Mouse (Mus musculus) layer of hippocampus, postnatal 36 days (tissue): Measurements from ENCODE around the gene B4galt1. TPM values are rescaled to one million over a fixed set of nuclear protein-coding genes. Genes with fewer than 3 reads are reported as not detected.
"Not testable (repeated sequence)": the region's sequence is repeated elsewhere in the genome, so short reads cannot be mapped to it uniquely, and the experiment has no call there.

Experiments used
- DNase-seq, 2 experiments: peaks; one replicate each; pipeline ENCODE4 v3.0.0; 2022
- total RNA-seq, 2 experiments: library from RNA; stranded (reverse); gene quantifications; 2 replicates each; pipeline ENCODE4 v1.2.3; 2021

The B4galt1 gene
- total RNA-seq, 2 experiments from 2014 or later = 6.9 to 10.8 TPM

GRCm38 (mm10) chr4:40817936-40818335, 35.9 kb downstream of the B4galt1 start:
- no peak for DNase-seq

- DNase-seq = no peak
Observed at GRCm38 (mm10) chr4:40815775-40816372, 37.9 kb downstream of the B4galt1 start.

GRCm38 (mm10) chr4:40815120-40815519, 38.7 kb downstream of the B4galt1 start:
- no peak for DNase-seq

- DNase-seq = no peak
Observed at GRCm38 (mm10) chr4:40814359-40814758, 39.4 kb downstream of the B4galt1 start.

- peak in 1 of 2 experiments; percentile 14 for DNase-seq
Observed at GRCm38 (mm10) chr4:40812891-40813290, 40.9 kb downstream of the B4galt1 start.

- DNase-seq = no peak
Observed at GRCm38 (mm10) chr4:40810481-40810880, 43.3 kb downstream of the B4galt1 start.

- DNase-seq = no peak
Observed at GRCm38 (mm10) chr4:40807382-40807781, 46.4 kb downstream of the B4galt1 start.

GRCm38 (mm10) chr4:40805401-40805800, 48.4 kb downstream of the B4galt1 start:
- no peak for DNase-seq

- no peak for DNase-seq
Observed at GRCm38 (mm10) chr4:40802787-40803186, 51.0 kb downstream of the B4galt1 start.

GRCm38 (mm10) chr4:40801908-40802307, 51.9 kb downstream of the B4galt1 start:
- no peak for DNase-seq

GRCm38 (mm10) chr4:40800873-40801272, 52.9 kb downstream of the B4galt1 start:
- DNase-seq = no peak

GRCm38 (mm10) chr4:40798833-40799555, 54.8 kb downstream of the B4galt1 start:
- DNase-seq = not testable (repeated sequence)

- no peak for DNase-seq
Observed at GRCm38 (mm10) chr4:40795761-40796160, 58.0 kb downstream of the B4galt1 start.

GRCm38 (mm10) chr4:40794320-40794719, 59.5 kb downstream of the B4galt1 start:
- no peak for DNase-seq

GRCm38 (mm10) chr4:40791176-40791575, 62.6 kb downstream of the B4galt1 start:
- no peak for DNase-seq

GRCm38 (mm10) chr4:40786578-40786977, 67.2 kb downstream of the B4galt1 start:
- DNase-seq = no peak

GRCm38 (mm10) chr4:40785620-40786166, 68.1 kb downstream of the B4galt1 start:
- DNase-seq = no peak

- no peak for DNase-seq
Observed at GRCm38 (mm10) chr4:40784556-40785169, 69.1 kb downstream of the B4galt1 start.

GRCm38 (mm10) chr4:40783049-40783448, 70.8 kb downstream of the B4galt1 start:
- no peak for DNase-seq

GRCm38 (mm10) chr4:40781797-40782495, 71.9 kb downstream of the B4galt1 start:
- DNase-seq = no peak

GRCm38 (mm10) chr4:40781143-40781542, 72.7 kb downstream of the B4galt1 start:
- DNase-seq = no peak

GRCm38 (mm10) chr4:40778656-40779055, 75.1 kb downstream of the B4galt1 start:
- no peak for DNase-seq

- no peak for DNase-seq
Observed at GRCm38 (mm10) chr4:40777116-40777515, 76.7 kb downstream of the B4galt1 start.
